Mouse (Mus musculus) heart, embryonic 12.5 days (tissue): ENCODE data around the gene Srrd. TPM values are rescaled to one million over a fixed set of nuclear protein-coding genes. Genes with fewer than 3 reads are reported as not detected.
"Not testable (repeated sequence)": the region's sequence is repeated elsewhere in the genome, so short reads cannot be mapped to it uniquely, and the experiment has no call there.

Experiments
- ATAC-seq: fragments of 200-750 bp; cut with Nextera tagmentation; 2 replicates; pipeline ENCODE4 v1.8.0; 2017; ENCODE audit warnings: moderate TSS enrichment, moderate library complexity; ENCODE audit not compliant: insufficient number of reproducible peaks, low FRiP score
- H3K27ac ChIP-seq: fragments of 300-500 bp; sonication (generic); 2 replicates; pipeline ENCODE4 v1.5.1; 2016; ENCODE audit warnings: mild to moderate bottlenecking, moderate library complexity; ENCODE audit not compliant: poor library complexity, severe bottlenecking
- H3K27me3 ChIP-seq: fragments of 300-500 bp; sonication (generic); replicated peaks from 2 replicates; pipeline ENCODE4 v1.6.1; 2016; ENCODE audit warnings: mild to moderate bottlenecking, moderate library complexity
- H3K36me3 ChIP-seq: fragments of 300-500 bp; sonication (generic); 2 replicates; pipeline ENCODE4 v1.6.1; 2016; ENCODE audit warnings: mild to moderate bottlenecking, moderate library complexity
- H3K4me1 ChIP-seq: fragments of 300-500 bp; sonication (generic); replicated peaks from 2 replicates; pipeline ENCODE4 v1.6.1; 2016; ENCODE audit warnings: mild to moderate bottlenecking
- H3K4me2 ChIP-seq: fragments of 300-500 bp; sonication (generic); 2 replicates; pipeline ENCODE4 v1.6.1; 2016; ENCODE audit warnings: mild to moderate bottlenecking, moderate library complexity
- H3K4me3 ChIP-seq: fragments of 300-500 bp; sonication (generic); 2 replicates; pipeline ENCODE4 v1.5.1; 2016; ENCODE audit warnings: mild to moderate bottlenecking
- H3K9ac ChIP-seq: fragments of 300-500 bp; sonication (generic); 2 replicates; pipeline ENCODE4 v1.6.1; 2016; ENCODE audit warnings: mild to moderate bottlenecking, moderate library complexity
- H3K9me3 ChIP-seq: fragments of 300-500 bp; sonication (generic); replicated peaks from 2 replicates; pipeline ENCODE4 v1.6.1; 2016; ENCODE audit warnings: mild to moderate bottlenecking, moderate library complexity
- WGBS: fragments of 180-500 bp; shearing (Covaris S2); methylation state at CpG from one replicate; pipeline ENCODE4 v1.1.7; 2016; 5-methylcytosine and 5-hydroxymethylcytosine counted together
- polyA plus RNA-seq: library from polyadenylated mRNA; unstranded; fragments of >200 nt; fragmentation: Nextera tagmentation; extraction: Ambion mirVana; gene quantifications from 2 replicates; pipeline ENCODE4 v1.2.1, GENCODE M21; 2016

The Srrd gene
- polyA plus RNA-seq, 1 experiment from 2014 or later: 23.8 TPM

GRCm38 (mm10) chr5:112329805-112330564, 12.9 kb downstream of the Srrd start:
- no peaks in the 10 kb centered on the region for H3K27me3 ChIP-seq
- 90% methylated on average over 14 of the region's 14 CpGs for WGBS
- H3K9ac ChIP-seq: no peak overlapping the region
- H3K4me3 ChIP-seq: no peak overlapping the region
- no peaks in the 10 kb centered on the region for H3K9me3 ChIP-seq
- H3K4me1 ChIP-seq: peaks cover 17% of the 10 kb centered on the region
- H3K4me2 ChIP-seq: no peak overlapping the region
- H3K36me3 ChIP-seq: peaks cover 75% of the 10 kb centered on the region
- no peak for ATAC-seq
- no peak overlapping the region for H3K27ac ChIP-seq

GRCm38 (mm10) chr5:112327854-112328253, 15.0 kb downstream of the Srrd start:
- H3K9me3 ChIP-seq: no peaks in the 10 kb centered on the region
- H3K9ac ChIP-seq: no peak overlapping the region
- no peak for ATAC-seq
- 92% methylated on average over 15 of the region's 15 CpGs for WGBS
- no peaks in the 10 kb centered on the region for H3K27me3 ChIP-seq
- H3K4me2 ChIP-seq: no peak overlapping the region
- no peak overlapping the region for H3K27ac ChIP-seq
- no peak overlapping the region for H3K4me3 ChIP-seq
- peaks cover 23% of the 10 kb centered on the region for H3K4me1 ChIP-seq
- peaks cover 54% of the 10 kb centered on the region for H3K36me3 ChIP-seq

DNA sequence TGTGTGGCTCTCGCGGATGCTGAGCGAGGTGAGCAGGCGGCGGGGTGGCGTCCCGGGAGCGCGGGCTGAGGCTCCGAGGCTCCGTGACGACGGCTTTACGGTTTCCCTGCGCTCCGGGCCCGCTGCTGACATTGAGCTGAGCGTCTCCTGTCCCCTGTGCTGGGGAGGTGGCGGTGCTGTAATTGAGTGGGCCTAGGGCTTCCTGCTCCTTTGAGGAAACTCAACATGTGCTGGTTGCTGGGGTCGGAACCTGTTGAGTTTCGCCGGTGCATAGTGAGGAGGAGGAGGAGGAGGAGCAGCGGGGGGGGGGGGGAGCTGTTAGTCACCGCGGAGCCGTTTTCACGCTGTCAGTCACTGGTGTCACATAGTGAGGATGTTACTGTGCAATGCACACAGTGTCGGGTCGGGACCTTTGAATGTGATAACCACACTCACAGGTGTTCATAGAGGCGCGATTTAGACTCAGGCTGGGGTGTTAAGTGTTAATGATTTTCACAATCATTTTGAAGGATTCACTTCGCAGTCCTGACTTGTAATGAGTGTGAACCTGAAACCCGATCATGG, 16.3 kb downstream of the Srrd start:
- peaks cover 40% of the 10 kb centered on the region for H3K36me3 ChIP-seq
- no peak overlapping the region for H3K27ac ChIP-seq
- peak overlapping the region; percentile 92 for H3K4me2 ChIP-seq
- H3K4me1 ChIP-seq: peaks cover 23% of the 10 kb centered on the region
- no peaks in the 10 kb centered on the region for H3K9me3 ChIP-seq
- ATAC-seq: peak; percentile 37
- peak overlapping the region; percentile 81 for H3K4me3 ChIP-seq
- no peaks in the 10 kb centered on the region for H3K27me3 ChIP-seq
- H3K9ac ChIP-seq: peak overlapping the region; percentile 80
- under 1% methylated on average over 33 of the region's 33 CpGs for WGBS

- Histone ChIP-seq H3K9me3 (no peaks in the 10 kb centered on the region; the same call in 1 of the 2 replicates), H3K4me3 (peak within 1 kb of the TSS; percentile 81), H3K27ac (peak within 1 kb of the TSS; percentile 65), H3K36me3 (peaks cover 33% of the 10 kb centered on the region), H3K4me1 (peaks cover 23% of the 10 kb centered on the region), H3K9ac (peak within 1 kb of the TSS; percentile 80), H3K4me2 (peak within 1 kb of the TSS; percentile 92), H3K27me3 (no peaks in the 10 kb centered on the region)
- peak; percentile 89 for ATAC-seq
- WGBS: 6% methylated on average over 48 of the region's 48 CpGs
These were observed 17.0 kb downstream of the Srrd start, which contains the start of gene Tfip11 for GRCm38 (mm10) chr5:112325546-112326445. Gene Tfip11 (plus strand): TSS chr5:112326358.

DNA sequence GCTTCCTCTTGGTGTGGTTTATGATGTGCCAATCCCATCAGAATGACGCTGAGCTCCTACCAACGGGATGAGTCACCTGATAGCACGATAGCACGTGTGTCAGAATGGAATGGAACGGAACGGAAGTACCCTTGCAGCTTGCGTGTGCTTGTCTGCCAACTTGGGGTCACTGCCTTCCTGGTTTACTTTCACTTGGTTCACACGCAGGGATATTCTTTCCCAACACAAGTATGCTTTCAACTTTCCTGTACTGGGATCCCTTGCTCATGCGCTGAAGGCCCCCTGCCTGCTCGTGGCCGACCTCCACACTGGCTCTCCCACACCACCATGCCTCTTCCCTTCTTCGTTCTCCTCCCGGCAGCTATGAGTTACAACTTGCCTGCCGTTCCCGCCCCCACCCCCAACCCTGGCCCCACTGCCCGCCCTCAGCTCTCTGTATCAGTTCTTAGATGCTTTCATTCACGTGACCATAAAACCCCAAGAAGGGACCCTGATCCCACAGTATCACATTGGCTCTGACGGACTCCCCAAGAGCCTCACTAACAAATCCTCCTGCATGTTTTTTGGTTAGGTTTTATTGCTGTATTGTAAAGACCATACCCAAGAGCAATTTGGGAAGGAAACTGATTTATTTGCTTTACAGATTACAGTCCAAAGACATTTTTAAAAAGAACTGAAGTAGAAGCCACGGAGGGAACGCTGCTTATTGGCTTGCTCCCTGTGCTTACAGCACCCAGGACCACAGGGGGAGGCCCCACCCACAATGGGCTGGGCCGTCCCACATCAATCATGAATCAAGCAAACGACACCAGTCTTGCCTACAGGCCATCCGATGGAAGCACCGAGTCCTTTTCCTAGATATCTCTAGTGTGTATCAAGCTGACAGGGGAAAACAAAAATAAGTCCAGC, 17.9 kb downstream of the Srrd start:
- peak; percentile 71; the same call in 1 of the 2 replicates for ATAC-seq
- H3K9ac ChIP-seq: peak overlapping the region; percentile 26; the same call in 1 of the 2 replicates

DNA sequence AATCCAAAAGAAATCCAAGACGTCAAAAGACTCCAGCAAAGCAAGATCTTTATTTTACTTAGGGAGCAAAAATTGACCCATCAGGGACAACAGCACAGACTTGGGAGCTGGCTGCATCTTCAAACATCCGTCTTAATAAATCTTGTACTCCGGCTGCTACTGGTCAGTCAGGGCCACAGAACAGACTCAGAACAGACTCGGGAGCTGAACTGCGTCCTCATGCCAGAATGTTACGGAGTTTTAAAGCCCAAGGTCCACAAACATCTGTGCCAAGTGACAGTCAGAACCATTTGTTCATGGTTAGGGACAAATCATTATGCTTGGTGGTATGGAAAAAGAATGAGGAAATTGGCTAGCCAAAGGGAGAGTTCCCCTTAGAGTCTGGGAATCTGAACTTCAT, 19.6 kb downstream of the Srrd start:
- H3K4me3 ChIP-seq: no peak overlapping the region
- H3K4me1 ChIP-seq: peaks cover 23% of the 10 kb centered on the region
- H3K36me3 ChIP-seq: peaks cover 8% of the 10 kb centered on the region
- no peak overlapping the region for H3K4me2 ChIP-seq
- no peaks in the 10 kb centered on the region; the same call in 1 of the 2 replicates for H3K9me3 ChIP-seq
- no peak overlapping the region for H3K27ac ChIP-seq
- H3K9ac ChIP-seq: no peak overlapping the region
- ATAC-seq: no peak
- WGBS: 87% methylated on average over 6 of the region's 6 CpGs
- no peaks in the 10 kb centered on the region for H3K27me3 ChIP-seq

More for the DNA sequence above, 17.9 kb downstream of the Srrd start:
- Histone ChIP-seq H3K4me2 (peak overlapping the region; percentile 92), H3K4me1 (peaks cover 23% of the 10 kb centered on the region), H3K36me3 (peaks cover 24% of the 10 kb centered on the region), H3K27me3 (no peaks in the 10 kb centered on the region), H3K4me3 (peak overlapping the region; percentile 81), H3K27ac (peak overlapping the region; percentile 65), H3K9me3 (no peaks in the 10 kb centered on the region; the same call in 1 of the 2 replicates)
- 22% methylated on average over 24 of the region's 24 CpGs for WGBS

DNA sequence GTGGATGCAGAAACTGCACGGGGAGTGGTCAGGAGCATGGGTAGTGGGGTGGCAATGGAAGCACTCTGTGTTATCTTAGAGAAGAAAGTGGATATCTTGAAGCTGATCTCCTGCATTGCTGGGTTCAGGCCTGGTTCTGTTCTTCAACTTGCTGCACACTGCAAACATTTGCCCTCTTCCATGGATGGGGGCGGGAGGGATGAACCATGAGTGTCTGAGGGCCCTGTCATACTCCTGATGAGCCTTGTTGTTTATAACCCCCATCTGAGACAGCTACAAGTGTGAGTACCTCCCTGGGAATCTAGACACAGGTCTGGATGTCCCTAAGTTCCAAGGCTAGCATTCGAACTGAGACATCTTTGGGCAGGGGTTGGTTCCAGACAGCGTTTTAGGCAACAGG, 21.5 kb downstream of the Srrd start:
- WGBS: 62% methylated on average over 4 of the region's 4 CpGs
- Histone ChIP-seq H3K36me3 (no peaks in the 10 kb centered on the region), H3K9me3 (no peaks in the 10 kb centered on the region; the same call in 1 of the 2 replicates), H3K4me3 (no peak overlapping the region), H3K9ac (no peak overlapping the region), H3K4me2 (no peak overlapping the region), H3K27ac (no peak overlapping the region), H3K27me3 (no peaks in the 10 kb centered on the region), H3K4me1 (peaks cover 19% of the 10 kb centered on the region)
- ATAC-seq: no peak

GRCm38 (mm10) chr5:112320936-112321335, 21.9 kb downstream of the Srrd start:
- peaks cover 2% of the 10 kb centered on the region; the same call in 1 of the 2 replicates for H3K36me3 ChIP-seq
- H3K4me3 ChIP-seq: no peak overlapping the region
- no peaks in the 10 kb centered on the region; the same call in 1 of the 2 replicates for H3K9me3 ChIP-seq
- ATAC-seq: no peak
- 56% methylated on average over 6 of the region's 6 CpGs for WGBS
- H3K4me1 ChIP-seq: peaks cover 19% of the 10 kb centered on the region
- no peak overlapping the region for H3K9ac ChIP-seq
- H3K27me3 ChIP-seq: no peaks in the 10 kb centered on the region
- no peak overlapping the region for H3K27ac ChIP-seq
- no peak overlapping the region for H3K4me2 ChIP-seq

GRCm38 (mm10) chr5:112320379-112320778, 22.5 kb downstream of the Srrd start:
- Histone ChIP-seq H3K4me1 (peaks cover 15% of the 10 kb centered on the region), H3K4me2 (no peak overlapping the region), H3K27ac (no peak overlapping the region), H3K36me3 (peaks cover 7% of the 10 kb centered on the region), H3K27me3 (no peaks in the 10 kb centered on the region), H3K9ac (no peak overlapping the region), H3K4me3 (no peak overlapping the region), H3K9me3 (no peaks in the 10 kb centered on the region; the same call in 1 of the 2 replicates)
- no peak for ATAC-seq
- WGBS: 70% methylated on average over 5 of the region's 5 CpGs

GRCm38 (mm10) chr5:112319343-112319742, 23.5 kb downstream of the Srrd start:
- not testable (repeated sequence) for H3K27ac ChIP-seq
- ATAC-seq: peak; percentile 26; the same call in 1 of the 2 replicates
- WGBS: 61% methylated on average over 2 of the region's 2 CpGs

More at GRCm38 (mm10) chr5:112319343-112319742, 23.5 kb downstream of the Srrd start:
- not testable (repeated sequence) for H3K9me3 ChIP-seq, H3K4me3 ChIP-seq, H3K27me3 ChIP-seq, H3K9ac ChIP-seq, H3K4me1 ChIP-seq, H3K4me2 ChIP-seq
- peaks cover 17% of the 10 kb centered on the region for H3K36me3 ChIP-seq
